Mouse (Mus musculus) kidney, adult 2 months (tissue): ENCODE data around the gene Ofd1.

Source experiments
- CTCF ChIP-seq: fragments of 200-500 bp; conservative IDR thresholded peaks from 2 replicates; pipeline ENCODE4 v1.5.1; 2011; ENCODE audit warnings: low read depth, mild to moderate bottlenecking, control low read depth, low read length, moderate library complexity, mixed read lengths; ENCODE audit not compliant: insufficient read depth, insufficient read length
- POLR2A ChIP-seq: fragments of 200-500 bp; IDR thresholded peaks from one replicate; pipeline ENCODE4 v1.6.1; 2011; ENCODE audit warnings: low read depth, low read length, control low read depth

DNA sequence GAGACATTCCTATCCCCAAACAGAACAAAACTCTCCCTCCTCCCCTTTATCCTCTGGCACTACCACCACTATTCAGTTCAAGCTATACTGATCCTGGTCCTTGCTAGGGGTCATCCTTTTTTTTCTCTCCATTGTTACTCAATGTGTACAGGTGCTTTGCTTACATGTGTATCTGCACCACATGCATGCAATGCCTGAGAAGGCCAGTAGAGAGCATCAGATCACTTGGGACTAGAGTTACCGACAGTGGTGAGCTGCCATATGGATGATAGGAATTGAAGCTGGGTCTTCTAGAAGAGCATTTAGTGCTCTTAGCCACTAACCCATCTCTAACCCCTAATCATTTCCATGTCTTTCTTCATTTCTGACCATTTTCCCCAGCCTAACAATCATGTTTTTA is 46.8 kb downstream of the Ofd1 start:
- TF ChIP-seq CTCF (0 out of 2 replicates have a peak, but pooled peaks have one; percentile 3), POLR2A (no peak)
